In genomic region chr8:86647771-86648170, GRCm38 (mm10) we compare ENCODE assay signal across 24 mouse cellular contexts. TPM values are rescaled to one million over a fixed set of nuclear protein-coding genes. Genes with fewer than 3 reads are reported as not detected.
DNase-seq lines count a peak whose midpoint lies in the region; ATAC-seq and TF ChIP-seq lines count a peak whose summit lies in the region.
"Had no signal": no experiment of that assay in that cellular context is flagged by ENCODE, and none has a peak within 500 bp of the region (broad histone marks: within the 10 kb centered on the region; RNA-seq: fewer than 3 reads in every experiment).

No protein-coding gene starts in this region.

- no peak overlapping the region for H3K4me3 ChIP-seq in layer of hippocampus, adult 2 months
- H3K4me3 ChIP-seq in neural tube, embryonic 15.5 days (replicated peaks): no peak overlapping the region
- H3K4me3 ChIP-seq: embryonic facial prominence, embryonic 13.5 days; embryonic facial prominence, embryonic 15.5 days; erythroblast, embryonic 14.5 days; forebrain, embryonic 10.5 days; forebrain, embryonic 12.5 days had no signal

- no peak overlapping the region for H3K4me2 ChIP-seq in neural tube, embryonic 15.5 days
- H3K4me2 ChIP-seq: embryonic facial prominence, embryonic 13.5 days; embryonic facial prominence, embryonic 15.5 days; forebrain, embryonic 12.5 days had no signal

- no peaks in the 10 kb centered on the region for H3K27me3 ChIP-seq in neural tube, embryonic 15.5 days (replicated peaks)
- H3K27me3 ChIP-seq: embryonic facial prominence, embryonic 13.5 days; embryonic facial prominence, embryonic 15.5 days; forebrain, embryonic 12.5 days had no signal

- H3K36me3 ChIP-seq in neural tube, embryonic 15.5 days: peaks cover 9% of the 10 kb centered on the region

- H3K27ac ChIP-seq in layer of hippocampus, adult 2 months: peak overlapping the region; percentile 15; the same call in 1 of the 2 replicates
- H3K27ac ChIP-seq in neural tube, embryonic 15.5 days (replicated peaks): 0 out of 2 replicates have a peak overlapping the region, but pooled peaks have one; percentile 41
- H3K27ac ChIP-seq: embryonic facial prominence, embryonic 13.5 days; embryonic facial prominence, embryonic 15.5 days; forebrain, embryonic 10.5 days; forebrain, embryonic 12.5 days had no signal

- DNase-seq in layer of hippocampus, adult 2 months (ENCODE audit: low spot score in 2 of 2): no peak
- DNase-seq in layer of hippocampus, postnatal 10 days (ENCODE audit: low spot score in 2 of 2): no peak
- no peak for DNase-seq in neural tube, embryonic 10.5 days (ENCODE audit: extremely low spot score, low spot score)
- peak; percentile 65 for DNase-seq in brain, adult 2 months (ENCODE audit: low read depth, low spot score)
- DNase-seq in kidney, adult 18-20 months: no peak
- DNase-seq: adrenal gland, adult 8-10 months; adrenal gland, postnatal 14 days; adrenal gland, postnatal 36 days; cerebellum, adult 11 months; cerebellum, adult 18-20 months; cerebellum, adult 8-10 months; cerebellum, adult 9-11 months; cerebellum, postnatal 14 days; cerebellum, postnatal 36 days; embryo, embryonic 11 days had no signal

- no peaks in the 10 kb centered on the region for H3K4me1 ChIP-seq in neural tube, embryonic 15.5 days
- H3K4me1 ChIP-seq: embryonic facial prominence, embryonic 13.5 days; embryonic facial prominence, embryonic 15.5 days; forebrain, embryonic 10.5 days; forebrain, embryonic 12.5 days had no signal

- H3K9ac ChIP-seq in neural tube, embryonic 15.5 days (replicated peaks): no peak overlapping the region
- H3K9ac ChIP-seq: embryonic facial prominence, embryonic 13.5 days; embryonic facial prominence, embryonic 15.5 days; forebrain, embryonic 12.5 days had no signal

- H3K9me3 ChIP-seq in neural tube, embryonic 15.5 days (replicated peaks): no peaks in the 10 kb centered on the region
- H3K9me3 ChIP-seq: embryonic facial prominence, embryonic 13.5 days; embryonic facial prominence, embryonic 15.5 days; forebrain, embryonic 10.5 days; forebrain, embryonic 12.5 days had no signal

- TF ChIP-seq CTCF in layer of hippocampus, adult 2 months (conservative IDR thresholded peaks at IDR 0.05): no peak

- ATAC-seq in neural tube, embryonic 15.5 days (ENCODE audit: low FRiP score): no peak
- ATAC-seq: activated CD4-positive, CD25-positive, alpha-beta regulatory T cell, adult 4 months; forebrain, embryonic 14.5 days; forebrain, embryonic 16.5 days had no signal

- 71% methylated on average over 3 of the region's 3 CpGs for WGBS in neural tube, embryonic 15.5 days

RNA-seq across cellular contexts. Expression of gene Lonp2, which starts 23.9 kb away (rescaled TPM):
- 10 to 100 TPM; 82.4 to 84.2 TPM for total RNA-seq in layer of hippocampus, adult 2 months (2021)
- 10 to 100 TPM; 61.6 to 61.8 TPM for total RNA-seq in layer of hippocampus, postnatal 10 days (2021)
- 89.7 and 93.6 TPM in 2 replicates for polyA plus RNA-seq in neural tube, embryonic 15.5 days (2015; fragmentation: Nextera tagmentation; extraction: Ambion mirVana)
